Mouse (Mus musculus) yolk sac, embryonic 10.5 days (tissue): ENCODE measurements around the gene Hist1h2ap.
"Not testable (repeated sequence)": the region's sequence is repeated elsewhere in the genome, so short reads cannot be mapped to it uniquely, and the experiment has no call there.

Experiments
- DNase-seq: peaks from one replicate; pipeline ENCODE4 v3.0.0-alpha.2; 2017; ENCODE audit warnings: low spot score

Hist1h2ap gene

DNA sequence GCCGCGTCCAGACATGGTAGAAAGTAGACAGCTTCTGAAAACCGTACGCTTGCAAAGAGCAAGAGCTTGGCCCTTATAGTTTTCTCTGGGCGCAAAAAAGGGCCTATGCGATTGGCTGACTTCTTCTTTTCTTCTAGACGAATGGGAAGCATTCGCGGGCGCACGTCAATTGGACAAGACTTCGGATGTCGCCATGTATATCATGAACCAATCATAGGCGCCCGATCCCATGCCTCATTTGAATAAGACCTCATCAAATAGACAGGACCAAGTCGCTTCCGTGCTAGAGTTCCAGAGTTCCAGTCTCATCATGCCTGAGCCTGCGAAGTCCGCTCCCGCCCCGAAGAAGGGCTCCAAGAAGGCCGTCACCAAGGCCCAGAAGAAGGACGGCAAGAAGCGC lies at the start of gene Hist1h2ap, which contains the start of gene Hist1h2br:
Gene Hist1h2ap (minus strand): TSS at position 47 of the 400 bp plus-strand sequence.
Gene Hist1h2br (plus strand): TSS at position 283 of the 400 bp plus-strand sequence.
- not testable (repeated sequence) for DNase-seq

GRCm38 (mm10) chr13:21882760-21883405 lies 49.6 kb upstream of the Hist1h2ap start:
- DNase-seq, result peak; percentile 89

DNA sequence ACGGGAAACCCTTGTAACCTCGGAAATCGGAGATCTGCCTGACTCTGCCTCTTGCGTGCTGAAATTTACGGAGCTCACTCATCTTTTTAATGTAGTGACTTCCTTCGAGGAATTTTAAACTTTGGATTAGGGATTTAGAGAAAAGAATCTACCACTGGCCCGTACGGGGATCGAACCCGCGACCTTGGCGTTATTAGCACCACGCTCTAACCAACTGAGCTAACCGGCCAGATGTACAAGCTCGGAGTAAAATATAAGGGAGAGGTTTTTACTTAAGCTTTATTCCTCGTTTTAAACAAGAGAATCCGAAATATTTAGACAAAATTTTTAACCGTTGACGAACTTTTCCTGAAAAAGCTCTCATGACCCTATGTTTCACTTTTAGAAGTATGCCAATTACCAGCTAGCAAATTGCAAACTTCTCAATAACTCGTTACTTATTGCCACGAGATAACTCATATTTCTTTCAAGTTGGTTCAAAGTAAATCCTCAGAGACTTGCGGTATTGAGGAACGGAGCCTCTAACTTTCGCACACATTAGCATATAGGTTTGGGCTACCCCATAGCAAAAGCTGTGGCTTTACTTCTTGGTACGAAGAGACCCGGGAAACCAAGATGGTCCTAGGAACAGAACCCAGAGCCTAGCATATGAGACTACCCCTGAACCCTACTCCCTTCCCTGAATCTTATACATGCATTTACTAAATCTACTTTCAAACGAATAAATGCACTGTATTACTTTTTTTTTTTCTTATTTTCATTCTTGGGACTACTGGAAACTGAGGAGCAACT lies 48.8 kb upstream of the Hist1h2ap start:
- DNase-seq, result peak; percentile 85

DNA sequence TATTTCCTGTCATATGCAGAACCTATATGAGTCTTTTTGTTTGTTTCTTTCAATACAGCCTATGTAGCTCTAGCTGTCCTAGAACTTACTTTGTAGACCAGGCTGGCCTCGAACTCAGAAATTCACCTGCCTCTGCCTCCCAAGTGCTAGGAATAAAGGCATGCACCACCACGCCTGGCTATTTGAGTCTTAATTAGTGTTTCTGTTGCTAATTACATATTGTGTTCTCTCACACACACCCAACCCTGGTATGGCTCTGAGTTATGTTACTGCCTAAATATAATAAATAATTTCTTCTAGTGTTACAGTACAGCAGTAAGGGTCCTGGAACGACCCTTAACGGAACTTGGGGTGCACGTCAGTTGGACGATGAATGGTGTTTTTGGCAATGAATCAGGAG lies 47.4 kb upstream of the Hist1h2ap start:
- no peak for DNase-seq

- DNase-seq, result not testable (repeated sequence)
Observed at GRCm38 (mm10) chr13:21865503-21865902, 32.2 kb upstream of the Hist1h2ap start.

GRCm38 (mm10) chr13:21861608-21862007 lies 28.3 kb upstream of the Hist1h2ap start:
- no peak for DNase-seq

- peak; percentile 81 for DNase-seq
Observed at GRCm38 (mm10) chr13:21855698-21856162, 22.4 kb upstream of the Hist1h2ap start.

GRCm38 (mm10) chr13:21855146-21855545 lies 21.8 kb upstream of the Hist1h2ap start:
- DNase-seq, result peak; percentile 91

DNA sequence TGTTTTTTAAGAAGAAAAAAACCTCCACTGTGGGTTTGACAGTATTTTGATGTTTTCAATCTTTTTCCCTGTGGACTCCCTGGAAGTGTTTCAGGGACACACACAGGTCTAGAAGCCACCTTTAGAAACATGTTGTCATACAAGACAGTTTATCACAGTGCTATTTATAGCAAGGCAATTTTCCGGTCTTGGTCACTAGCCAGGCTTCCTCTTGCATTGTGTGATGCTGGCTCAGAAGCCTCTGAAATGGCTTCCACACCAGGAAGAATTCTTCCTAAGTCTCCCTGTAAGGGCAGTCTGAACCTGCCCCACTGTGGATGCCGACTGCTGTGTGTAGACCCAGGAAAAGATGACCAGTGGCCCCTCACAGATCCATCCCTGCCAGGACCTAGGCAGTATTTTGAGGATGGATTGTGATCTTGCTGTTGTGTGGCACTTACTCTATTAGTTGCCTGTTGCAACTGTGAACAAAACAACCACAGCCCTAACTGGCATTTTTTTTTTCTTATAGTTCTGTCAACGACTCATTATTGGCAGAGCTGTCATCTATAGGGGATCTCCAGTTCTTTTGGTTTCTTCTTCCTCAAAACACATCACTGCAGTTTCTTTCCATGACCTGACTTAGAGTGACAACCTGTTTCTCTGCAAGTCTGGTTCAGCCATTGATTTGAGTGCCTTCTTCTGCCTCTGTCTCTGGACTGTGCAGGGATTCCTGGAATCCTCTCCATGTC lies 19.1 kb upstream of the Hist1h2ap start:
- DNase-seq, result no peak

DNA sequence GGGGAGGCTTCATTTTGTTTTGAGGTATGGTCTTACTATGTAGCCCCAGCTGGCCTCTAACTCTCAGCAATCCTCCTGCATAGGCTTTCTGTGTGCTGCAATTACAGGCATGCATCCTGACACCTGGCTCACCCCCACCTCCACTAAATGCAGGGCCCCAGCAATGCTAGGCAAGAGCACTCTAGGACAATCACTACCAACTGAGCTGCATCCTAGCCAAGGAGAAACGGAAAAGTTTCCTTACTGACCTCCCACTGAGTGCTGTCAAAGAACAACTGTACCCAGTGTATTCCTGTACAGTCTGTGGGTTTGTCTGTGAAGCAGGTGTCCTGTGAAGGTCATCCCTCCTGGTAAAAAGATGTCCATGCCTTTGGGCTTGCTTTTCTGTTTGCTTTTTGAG lies 17.4 kb upstream of the Hist1h2ap start:
- not testable (repeated sequence) for DNase-seq

DNA sequence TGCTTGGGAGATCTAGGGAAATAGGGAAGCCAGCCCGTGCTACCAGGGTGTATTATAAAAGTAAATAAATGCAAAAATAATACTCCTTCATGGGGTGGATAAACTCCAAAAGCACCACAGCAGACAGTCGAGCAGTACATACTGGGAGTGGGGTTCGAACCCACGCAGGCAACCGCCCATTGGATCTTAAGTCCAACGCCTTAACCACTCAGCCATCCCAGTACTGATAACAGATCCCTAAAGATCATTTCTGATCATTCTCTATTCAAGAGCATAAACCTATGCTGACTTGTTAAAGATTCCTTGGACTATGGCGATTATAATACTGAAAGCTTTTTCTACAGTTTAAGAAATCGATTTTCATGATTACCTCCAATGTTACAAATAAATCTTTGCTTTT lies 14.6 kb upstream of the Hist1h2ap start:
- DNase-seq, result peak; percentile 66

DNA sequence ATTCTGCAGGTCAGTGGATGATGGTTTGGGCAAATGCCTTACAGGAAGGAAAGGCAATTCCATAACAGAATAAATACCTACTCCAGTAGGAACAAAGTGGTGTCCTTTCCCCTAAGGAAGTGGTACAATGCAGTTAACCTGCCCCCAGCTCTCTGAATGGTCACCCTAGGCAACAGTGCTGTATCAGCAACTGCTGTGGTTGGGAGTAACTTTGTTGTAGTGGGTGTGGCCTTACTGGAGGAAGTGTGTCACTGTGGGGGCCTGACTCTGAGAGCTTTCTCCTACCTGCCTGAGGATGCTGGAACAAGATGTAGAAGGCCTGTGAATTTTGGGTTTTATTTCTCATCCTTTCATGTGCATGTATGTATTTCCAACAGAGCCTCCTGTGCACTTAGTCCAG lies 13.0 kb upstream of the Hist1h2ap start:
- DNase-seq, result not testable (repeated sequence)

- DNase-seq, result not testable (repeated sequence)
Observed at GRCm38 (mm10) chr13:21840508-21840907, 7.2 kb upstream of the Hist1h2ap start.

- DNase-seq, result not testable (repeated sequence)
Observed at GRCm38 (mm10) chr13:21831418-21832394, 1.6 kb downstream of the Hist1h2ap start, which contains the start of gene Hist1h4n. Hist1h4n (minus strand) TSS chr13:21832196.

- peak; percentile 17 for DNase-seq
Observed at GRCm38 (mm10) chr13:21830344-21830743, 3.0 kb downstream of the Hist1h2ap start.

DNA sequence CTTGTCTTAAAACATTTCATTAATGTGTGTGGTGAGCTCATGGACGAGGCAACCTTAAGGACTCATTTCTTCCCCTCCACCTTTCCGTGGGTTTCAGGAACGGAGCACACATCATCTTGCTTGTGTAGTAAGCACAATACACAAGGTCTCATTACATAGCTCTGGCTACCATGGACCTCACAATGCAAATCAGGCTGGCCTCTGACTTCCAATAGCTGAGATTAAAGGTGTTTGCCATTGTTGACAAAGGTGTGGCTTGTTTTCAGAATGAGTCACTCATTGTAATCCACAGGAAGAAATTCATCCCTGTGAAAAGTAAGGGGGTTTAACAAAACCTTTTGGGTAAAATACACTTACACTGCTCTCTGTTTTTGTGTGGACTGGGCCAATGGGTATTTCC lies 4.8 kb downstream of the Hist1h2ap start:
- DNase-seq, result no peak

DNA sequence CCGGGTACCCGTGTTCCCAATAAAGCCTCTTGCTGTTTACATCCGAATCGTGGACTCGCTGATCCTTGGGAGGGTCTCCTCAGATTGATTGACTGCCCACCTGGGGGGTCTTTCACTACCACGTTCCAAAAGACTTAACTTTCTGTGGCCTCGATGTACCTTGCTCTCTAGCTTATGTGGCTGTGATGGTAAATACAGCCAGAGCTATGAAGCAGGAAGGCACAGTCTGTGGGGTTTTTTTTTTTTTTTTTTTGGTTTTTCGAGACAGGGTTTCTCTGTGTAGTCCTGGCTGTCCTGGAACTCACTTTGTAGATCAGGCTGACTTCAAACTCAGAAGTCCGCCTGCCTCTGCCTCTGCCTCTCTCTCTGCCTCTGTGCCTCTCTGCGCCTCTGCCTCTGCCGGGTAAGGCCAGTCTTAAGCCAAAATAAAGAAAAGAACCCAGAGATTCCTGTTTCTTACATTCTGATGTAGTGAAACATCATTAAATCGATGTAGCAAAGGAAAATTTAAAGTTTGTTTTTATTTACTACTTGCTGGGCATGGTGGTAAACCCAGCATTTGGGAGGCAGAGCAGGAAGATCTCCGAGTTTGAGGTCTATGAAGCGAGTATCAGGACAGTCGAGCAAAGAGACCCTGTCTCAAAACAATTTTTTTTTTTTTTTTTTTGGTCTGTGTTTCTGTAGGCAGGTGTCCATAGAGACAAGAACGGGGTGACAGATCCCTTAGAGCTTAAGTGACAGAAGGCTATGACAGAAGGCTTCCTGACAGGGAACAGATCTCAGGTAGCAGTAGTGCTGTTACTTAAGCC lies 13.0 kb downstream of the Hist1h2ap start:
- DNase-seq, result not testable (repeated sequence)

GRCm38 (mm10) chr13:21812092-21812491 lies 21.2 kb downstream of the Hist1h2ap start:
- not testable (repeated sequence) for DNase-seq

- not testable (repeated sequence) for DNase-seq
Observed at GRCm38 (mm10) chr13:21811539-21811938, 21.8 kb downstream of the Hist1h2ap start, which contains the start of gene Hist1h4m. Hist1h4m (plus strand) TSS chr13:21811746.

- not testable (repeated sequence) for DNase-seq
Observed at GRCm38 (mm10) chr13:21811074-21811473, 22.2 kb downstream of the Hist1h2ap start.
